Mouse (Mus musculus): ENCODE results near the gene Prr5.
A peak's percentile ranks its signal among the peaks of the same experiment; 100 is the strongest.

The Prr5 gene

GRCm38 (mm10) chr15:84680545-84681454, 11.4 kb downstream of the Prr5 start:
- DNase-seq, result peak; percentile 84

- peak; percentile 71 for DNase-seq
Observed at GRCm38 (mm10) chr15:84681455-84682193, 12.2 kb downstream of the Prr5 start.

GRCm38 (mm10) chr15:84682206-84682605, 12.8 kb downstream of the Prr5 start:
- DNase-seq, result no peak

- no peak for DNase-seq
Observed at GRCm38 (mm10) chr15:84682821-84683220, 13.4 kb downstream of the Prr5 start.

- no peak for DNase-seq
Observed at GRCm38 (mm10) chr15:84684520-84684919, 15.1 kb downstream of the Prr5 start.

- DNase-seq, result peak; percentile 22
Observed at GRCm38 (mm10) chr15:84685417-84685816, 16.0 kb downstream of the Prr5 start.

- DNase-seq, result no peak
Observed at GRCm38 (mm10) chr15:84687904-84688303, 18.5 kb downstream of the Prr5 start.

- DNase-seq, result no peak
Observed at GRCm38 (mm10) chr15:84689356-84689755, 19.9 kb downstream of the Prr5 start.

- no peak for DNase-seq
Observed at GRCm38 (mm10) chr15:84691513-84691912, 22.1 kb downstream of the Prr5 start.

GRCm38 (mm10) chr15:84692645-84693044, 23.2 kb downstream of the Prr5 start:
- no peak for DNase-seq

GRCm38 (mm10) chr15:84696021-84696420, 26.6 kb downstream of the Prr5 start:
- peak; percentile 2 for DNase-seq

- no peak for DNase-seq
Observed at GRCm38 (mm10) chr15:84697611-84698011, 28.2 kb downstream of the Prr5 start.

- no peak for DNase-seq
Observed at GRCm38 (mm10) chr15:84698189-84698588, 28.8 kb downstream of the Prr5 start.

GRCm38 (mm10) chr15:84700147-84700794, 30.9 kb downstream of the Prr5 start:
- DNase-seq, result peak; percentile 71

GRCm38 (mm10) chr15:84701947-84702346, 32.5 kb downstream of the Prr5 start:
- DNase-seq, result peak; percentile 32

GRCm38 (mm10) chr15:84702391-84703345, 33.2 kb downstream of the Prr5 start:
- no peak for DNase-seq

GRCm38 (mm10) chr15:84703992-84704391, 34.6 kb downstream of the Prr5 start:
- DNase-seq, result no peak

GRCm38 (mm10) chr15:84705351-84705901, 36.0 kb downstream of the Prr5 start:
- no peak for DNase-seq

GRCm38 (mm10) chr15:84706983-84707619, 37.7 kb downstream of the Prr5 start:
- DNase-seq, result no peak

- no peak for DNase-seq
Observed at GRCm38 (mm10) chr15:84712566-84713405, 43.4 kb downstream of the Prr5 start.
